Mouse (Mus musculus) stomach, adult 2 months (tissue): Measurements from ENCODE around the gene Rgs9bp. TPM values are rescaled to one million over a fixed set of nuclear protein-coding genes. Genes with fewer than 3 reads are reported as not detected.

Source experiments
- polyA plus RNA-seq: library from polyadenylated mRNA; depleted of rRNA; stranded (reverse); fragments of >200 nt; gene quantifications from 2 replicates; pipeline ENCODE4 v1.2.3, GENCODE M21; 2012; rRNA removed

Rgs9bp gene
- polyA plus RNA-seq, result 0.08 and 0.10 TPM in 2 replicates

DNA sequence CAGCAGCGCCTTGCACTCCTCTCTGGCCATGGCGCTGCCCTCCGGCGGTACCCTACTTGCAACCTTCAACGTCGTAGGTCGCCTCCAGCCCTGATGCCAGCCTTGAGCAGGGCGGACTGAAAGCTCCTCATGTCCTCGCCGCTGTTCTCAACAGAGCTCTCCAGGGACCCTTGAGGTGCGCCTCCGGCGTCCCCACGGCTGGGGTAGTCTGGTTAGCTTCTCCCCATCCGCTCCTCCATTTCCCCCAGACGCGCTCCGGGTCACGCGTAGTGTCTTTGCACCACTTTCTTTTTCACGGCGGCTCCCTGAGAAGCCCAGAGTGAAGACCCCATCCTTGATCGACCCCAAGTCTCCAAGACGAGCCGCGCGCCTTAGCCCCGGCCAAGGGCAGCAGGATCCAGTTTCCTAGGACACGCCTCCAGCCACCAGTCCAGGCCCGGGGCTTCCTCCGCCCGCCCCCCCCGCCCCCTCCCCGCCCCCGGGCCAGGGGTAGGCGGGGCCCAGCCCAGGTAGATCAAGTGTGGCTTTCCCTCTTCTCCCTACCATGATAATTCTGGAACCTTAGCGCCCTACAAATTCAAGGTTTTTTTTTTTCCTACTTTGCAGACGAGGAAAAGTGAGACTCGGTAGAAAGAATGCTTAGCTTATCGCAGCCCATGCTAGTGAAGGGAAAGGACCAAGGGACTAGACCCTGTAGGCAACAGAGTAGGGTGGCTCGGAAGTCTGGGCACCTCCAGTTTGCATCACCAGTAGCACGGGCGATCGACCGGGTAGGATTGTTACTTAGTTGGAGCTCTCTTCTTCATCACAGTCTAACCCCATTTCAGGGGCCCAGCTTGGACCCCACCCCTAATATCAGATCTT lies at the start of gene Rgs9bp:
Rgs9bp (minus strand) TSS at position 392 of the 864 bp plus-strand sequence.

DNA sequence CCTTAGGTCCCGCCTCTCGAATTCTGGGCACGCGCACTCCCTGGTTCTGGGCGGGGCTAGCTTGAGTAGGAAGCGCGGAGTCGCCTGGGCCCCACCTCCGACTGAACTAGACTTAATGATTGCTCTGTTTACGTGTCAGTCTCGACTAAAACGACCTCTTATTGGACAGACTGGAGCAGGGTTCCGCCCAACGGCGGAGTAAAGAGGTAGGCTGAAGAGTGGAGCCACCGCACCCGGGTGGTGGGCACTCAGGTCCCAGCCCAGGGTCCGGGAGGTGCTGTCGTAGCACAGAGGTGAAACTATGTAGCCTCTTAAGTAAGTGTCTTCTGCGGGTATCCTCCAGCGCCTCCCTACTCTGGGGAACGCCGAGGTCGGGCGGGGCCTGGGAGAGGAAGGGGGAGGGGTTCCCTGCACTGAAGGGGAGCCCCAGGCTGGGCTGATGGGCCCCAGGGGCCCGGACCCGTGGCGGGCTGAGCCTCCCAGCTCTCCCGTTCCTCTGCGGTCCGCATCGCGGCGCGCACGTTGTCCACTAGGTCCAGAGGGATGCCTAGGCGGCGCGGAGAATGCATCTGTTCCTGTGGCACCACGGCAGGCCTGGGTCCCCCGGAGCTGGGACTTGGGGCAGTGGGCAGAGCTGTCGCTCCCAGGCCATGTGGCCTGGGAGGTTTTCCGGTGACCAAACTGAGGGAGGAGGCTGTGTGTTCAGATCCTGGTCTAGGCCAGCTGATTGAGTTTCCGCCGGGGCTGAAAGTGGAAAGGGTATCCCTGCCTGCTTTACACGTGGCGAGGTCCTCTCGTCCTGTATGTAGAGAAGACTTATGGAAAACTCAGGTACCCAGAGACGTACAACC lies 898 bp upstream of the Rgs9bp start, which contains the start of gene Ankrd27:
Ankrd27 (plus strand) TSS at position 190 of the 851 bp plus-strand sequence.

DNA sequence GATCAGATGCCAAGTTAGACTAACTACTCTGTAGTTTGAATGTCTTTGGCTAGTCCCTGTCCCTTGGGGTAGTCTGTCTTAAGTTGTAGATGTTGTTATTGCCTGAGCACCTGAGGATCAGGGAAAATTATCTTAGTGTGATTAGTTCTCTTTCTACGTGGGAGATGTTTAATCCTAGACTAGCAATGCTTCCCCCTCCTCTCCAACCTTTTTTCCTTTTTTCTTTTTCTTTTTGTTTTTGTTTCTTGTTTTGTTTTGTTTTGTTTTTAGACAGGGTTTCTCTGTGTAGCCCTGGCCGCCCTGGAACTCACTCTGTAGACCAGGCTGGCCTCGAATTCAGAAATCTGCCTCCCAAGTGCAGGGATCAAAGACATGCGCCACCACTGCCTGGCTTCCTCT lies 29.2 kb downstream of the Rgs9bp start, which contains the start of gene Nudt19:
Nudt19 (minus strand) TSS at position 100 of the 399 bp plus-strand sequence.

DNA sequence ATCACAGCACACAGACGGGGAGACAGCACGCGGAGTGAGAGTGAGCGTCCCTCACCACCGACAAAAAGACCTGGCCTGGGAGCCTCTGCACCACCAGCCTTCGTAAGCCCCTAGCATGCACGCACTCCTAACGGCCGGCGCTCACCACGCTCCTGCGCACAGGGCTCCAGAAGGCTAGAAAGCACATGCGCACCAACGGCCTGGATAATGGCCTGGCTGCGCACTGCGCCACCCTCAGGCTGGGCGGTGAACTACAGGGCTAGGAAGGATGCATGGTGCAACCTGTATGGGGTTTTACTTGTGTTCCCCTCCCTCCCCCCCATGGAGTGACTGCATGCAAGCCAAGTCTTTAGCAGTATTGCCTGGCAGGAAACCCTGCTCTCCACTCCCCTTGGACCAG lies 47.8 kb downstream of the Rgs9bp start, which contains the start of gene Tdrd12:
Tdrd12 (minus strand) TSS at position 184 of the 400 bp plus-strand sequence.

Other genes starting within 250 kb of the Rgs9bp start
- 2.3 and 3.0 TPM in 2 replicates for gene Faap24, start 188.7 kb downstream of the Rgs9bp start, polyA plus RNA-seq
- gene Cep89, start 188.5 kb downstream of the Rgs9bp start, polyA plus RNA-seq, result 5.0 and 8.3 TPM in 2 replicates
- 0.02 TPM in 1 of 2 replicates, not detected in the other for gene Slc7a9, start 136.8 kb downstream of the Rgs9bp start, polyA plus RNA-seq
- gene Tdrd12, start 47.8 kb downstream of the Rgs9bp start, polyA plus RNA-seq, result not detected in 2 replicates
- 21.2 and 54.4 TPM in 2 replicates for gene Nudt19, start 29.3 kb downstream of the Rgs9bp start, polyA plus RNA-seq
- gene Ankrd27, start 662 bp upstream of the Rgs9bp start, polyA plus RNA-seq, result 7.5 and 7.7 TPM in 2 replicates
- 14.6 and 19.6 TPM in 2 replicates for gene Pdcd5, start 61.9 kb upstream of the Rgs9bp start, polyA plus RNA-seq
- gene Dpy19l3, start 168.9 kb upstream of the Rgs9bp start, polyA plus RNA-seq, result 0.46 and 0.91 TPM in 2 replicates
- gene Zfp507, start 217.4 kb upstream of the Rgs9bp start, polyA plus RNA-seq, result 1.3 and 2.1 TPM in 2 replicates